Mouse (Mus musculus): ENCODE data around the gene Sim1. TPM values are rescaled to one million over a fixed set of nuclear protein-coding genes. Genes with fewer than 3 reads are reported as not detected.

Sim1 gene
- polyA plus RNA-seq, 1 experiment from 2014 or later, result not detected

- Histone ChIP-seq H3K36me3 (no peaks in the 10 kb centered on the region), H3K4me3 (replicated peaks) (no peak overlapping the region), H3K27me3 (no peaks in the 10 kb centered on the region), H3K9ac (no peak overlapping the region), H3K27ac (no peak overlapping the region), H3K9me3 (replicated peaks) (no peaks in the 10 kb centered on the region), H3K4me2 (no peak overlapping the region), H3K4me1 (replicated peaks) (no peaks in the 10 kb centered on the region)
- DNase-seq (no peak), ATAC-seq (ENCODE audit: low read depth) (no peak)
- WGBS (ENCODE audit: insufficient replicate concordance), result 69% methylated on average over 4 of the region's 4 CpGs
Measured at GRCm38 (mm10) chr10:50983620-50984019, 89.1 kb downstream of the Sim1 start.

- no peak overlapping the region for H3K4me3 ChIP-seq (replicated peaks)
- H3K9ac ChIP-seq, result no peak overlapping the region
- WGBS (ENCODE audit: insufficient replicate concordance), result 61% methylated on average over 3 of the region's 3 CpGs
- DNase-seq (no peak), ATAC-seq (ENCODE audit: low read depth) (no peak)
- H3K36me3 ChIP-seq, result no peaks in the 10 kb centered on the region
- H3K27me3 ChIP-seq, result no peaks in the 10 kb centered on the region
- H3K4me2 ChIP-seq, result no peak overlapping the region
- no peaks in the 10 kb centered on the region for H3K4me1 ChIP-seq (replicated peaks)
- no peaks in the 10 kb centered on the region for H3K9me3 ChIP-seq (replicated peaks)
- H3K27ac ChIP-seq, result no peak overlapping the region
Measured at GRCm38 (mm10) chr10:51007798-51008197, 113.2 kb downstream of the Sim1 start.

- DNase-seq (no peak), ATAC-seq (ENCODE audit: low read depth) (no peak)
- 39% methylated on average over 8 of the region's 8 CpGs for WGBS (ENCODE audit: insufficient replicate concordance)
- Histone ChIP-seq H3K9ac (no peak overlapping the region), H3K4me1 (replicated peaks) (no peaks in the 10 kb centered on the region), H3K9me3 (replicated peaks) (no peaks in the 10 kb centered on the region), H3K4me2 (no peak overlapping the region), H3K36me3 (no peaks in the 10 kb centered on the region), H3K27me3 (no peaks in the 10 kb centered on the region), H3K4me3 (replicated peaks) (no peak overlapping the region), H3K27ac (no peak overlapping the region)
Measured at GRCm38 (mm10) chr10:51011391-51012150, 117.0 kb downstream of the Sim1 start.

- Histone ChIP-seq H3K4me1 (replicated peaks) (no peaks in the 10 kb centered on the region), H3K4me3 (replicated peaks) (no peak overlapping the region), H3K27ac (no peak overlapping the region), H3K4me2 (no peak overlapping the region), H3K9ac (no peak overlapping the region), H3K36me3 (no peaks in the 10 kb centered on the region), H3K9me3 (replicated peaks) (no peaks in the 10 kb centered on the region), H3K27me3 (no peaks in the 10 kb centered on the region)
- 49% methylated on average over 2 of the region's 2 CpGs for WGBS (ENCODE audit: insufficient replicate concordance)
- no peak for DNase-seq
- no peak for ATAC-seq (ENCODE audit: low read depth)
Measured at GRCm38 (mm10) chr10:51014901-51015300, 120.3 kb downstream of the Sim1 start.

GRCm38 (mm10) chr10:51015362-51015761 lies 120.8 kb downstream of the Sim1 start:
- no peak for ATAC-seq (ENCODE audit: low read depth)

GRCm38 (mm10) chr10:51023308-51024279 lies 129.0 kb downstream of the Sim1 start:
- DNase-seq (no peak), ATAC-seq (ENCODE audit: low read depth) (no peak)
- Histone ChIP-seq H3K27me3 (no peaks in the 10 kb centered on the region), H3K9me3 (replicated peaks) (no peaks in the 10 kb centered on the region), H3K36me3 (no peaks in the 10 kb centered on the region), H3K9ac (no peak overlapping the region), H3K4me1 (replicated peaks) (no peaks in the 10 kb centered on the region), H3K4me2 (no peak overlapping the region), H3K4me3 (replicated peaks) (no peak overlapping the region), H3K27ac (no peak overlapping the region)
- WGBS (ENCODE audit: insufficient replicate concordance), result 62% methylated on average over 9 of the region's 9 CpGs

More at GRCm38 (mm10) chr10:51015362-51015761, 120.8 kb downstream of the Sim1 start:
- Histone ChIP-seq H3K9me3 (replicated peaks) (no peaks in the 10 kb centered on the region), H3K4me2 (no peak overlapping the region), H3K27me3 (no peaks in the 10 kb centered on the region), H3K27ac (no peak overlapping the region), H3K4me3 (replicated peaks) (no peak overlapping the region), H3K4me1 (replicated peaks) (no peaks in the 10 kb centered on the region), H3K9ac (no peak overlapping the region), H3K36me3 (no peaks in the 10 kb centered on the region)
- 56% methylated on average over 1 of the region's 1 CpGs for WGBS (ENCODE audit: insufficient replicate concordance)
- DNase-seq, result no peak
